Mouse (Mus musculus) embryonic fibroblast, embryonic 13.5 days (primary cell): ENCODE data around the gene Cdkl3. TPM values are rescaled to one million over a fixed set of nuclear protein-coding genes. Genes with fewer than 3 reads are reported as not detected.

Source experiments
- H3K27ac ChIP-seq: 2 replicates; pipeline ENCODE4 v1.5.1; 2012; ENCODE audit warnings: low read length, control low read depth, inconsistent platforms; ENCODE audit not compliant: insufficient read depth
- H3K4me1 ChIP-seq: 2 replicates; pipeline ENCODE4 v1.6.1; 2011; ENCODE audit warnings: low read length; ENCODE audit not compliant: control insufficient read depth, insufficient read depth
- H3K4me3 ChIP-seq: 2 replicates; pipeline ENCODE4 v1.5.1; 2011; ENCODE audit warnings: mild to moderate bottlenecking, control low read depth, low read length; ENCODE audit not compliant: insufficient read depth
- CTCF ChIP-seq: IDR thresholded peaks from 2 replicates; pipeline ENCODE4 v1.5.1; 2011; ENCODE audit warnings: mild to moderate bottlenecking, control low read depth, low read length, moderate library complexity, borderline replicate concordance; ENCODE audit not compliant: insufficient read depth
- POLR2A ChIP-seq: IDR thresholded peaks from 2 replicates; pipeline ENCODE4 v1.6.1; 2011; ENCODE audit warnings: low read depth, mild to moderate bottlenecking, control low read depth, low read length, moderate library complexity
- polyA plus RNA-seq: library from polyadenylated mRNA; stranded (reverse); fragments of >200 nt; gene quantifications from 2 replicates; pipeline ENCODE4 v1.2.4, GENCODE M21; 2011; ENCODE audit warnings: low read depth; ENCODE audit not compliant: missing spikeins, insufficient read length

Cdkl3 gene
- polyA plus RNA-seq, 1 experiment, result 11.7 TPM

DNA sequence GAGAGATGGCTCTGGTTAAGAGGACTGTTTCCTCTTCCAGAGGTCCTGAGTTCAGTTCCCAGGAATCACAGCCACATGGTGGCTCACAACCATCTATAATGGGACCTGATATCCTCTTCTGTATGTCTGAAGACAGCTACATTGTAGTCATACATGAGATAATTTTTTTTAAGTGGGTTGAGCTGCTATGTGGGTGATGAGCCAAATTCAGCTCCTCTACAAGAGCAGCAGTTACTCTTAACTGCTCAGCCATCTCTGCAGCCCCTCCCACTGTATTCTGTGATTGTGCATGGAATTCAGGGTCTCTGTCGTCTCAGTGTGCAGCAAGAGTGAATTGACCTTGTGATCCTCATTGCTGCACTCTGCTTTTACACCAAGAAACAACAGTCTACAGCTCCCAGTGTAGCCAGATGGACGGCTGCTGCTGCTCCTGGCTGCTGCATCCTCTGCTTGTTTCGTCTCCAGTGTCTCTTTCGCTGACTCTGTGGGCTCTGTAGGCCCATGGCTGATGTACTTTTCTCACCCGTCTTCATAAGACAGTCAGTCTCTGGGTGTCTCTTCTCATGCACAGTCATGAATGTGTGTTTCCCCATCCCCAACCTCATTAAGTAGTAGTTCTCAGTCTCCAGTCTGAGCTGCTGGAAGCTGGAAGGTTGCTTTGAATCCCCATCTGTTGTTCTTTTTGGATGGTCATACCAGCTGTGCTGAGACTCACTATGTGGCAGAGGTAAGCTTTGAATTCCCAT, 124.5 kb downstream of the Cdkl3 start:
- H3K4me1 ChIP-seq, result peaks cover 8% of the 10 kb centered on the region
- TF ChIP-seq POLR2A, result no peak
- no peak for TF ChIP-seq CTCF
- no peak overlapping the region for H3K27ac ChIP-seq
- no peak overlapping the region for H3K4me3 ChIP-seq

DNA sequence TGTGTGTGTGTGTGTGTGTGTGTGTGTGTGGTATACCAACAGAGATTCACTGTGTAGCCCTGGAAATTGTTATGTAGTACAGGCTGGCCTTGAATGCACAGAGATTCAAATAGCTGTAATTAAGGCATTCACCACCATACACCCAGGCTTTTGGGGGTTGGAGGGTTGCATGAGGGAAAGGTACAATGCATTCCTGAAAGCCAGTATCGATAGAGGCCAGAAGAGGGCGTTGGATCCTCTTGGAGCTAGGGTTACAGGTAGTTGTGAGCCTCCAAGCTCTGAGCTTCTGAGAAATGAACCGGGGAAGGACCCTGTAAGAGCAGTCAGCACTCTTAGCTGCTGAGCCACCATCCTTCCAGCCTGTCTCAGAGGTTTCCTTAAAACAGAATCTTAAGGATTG, 125.2 kb downstream of the Cdkl3 start:
- TF ChIP-seq CTCF, result no peak
- TF ChIP-seq POLR2A, result no peak
- Histone ChIP-seq H3K27ac (no peak overlapping the region), H3K4me3 (no peak overlapping the region), H3K4me1 (peaks cover 8% of the 10 kb centered on the region)

DNA sequence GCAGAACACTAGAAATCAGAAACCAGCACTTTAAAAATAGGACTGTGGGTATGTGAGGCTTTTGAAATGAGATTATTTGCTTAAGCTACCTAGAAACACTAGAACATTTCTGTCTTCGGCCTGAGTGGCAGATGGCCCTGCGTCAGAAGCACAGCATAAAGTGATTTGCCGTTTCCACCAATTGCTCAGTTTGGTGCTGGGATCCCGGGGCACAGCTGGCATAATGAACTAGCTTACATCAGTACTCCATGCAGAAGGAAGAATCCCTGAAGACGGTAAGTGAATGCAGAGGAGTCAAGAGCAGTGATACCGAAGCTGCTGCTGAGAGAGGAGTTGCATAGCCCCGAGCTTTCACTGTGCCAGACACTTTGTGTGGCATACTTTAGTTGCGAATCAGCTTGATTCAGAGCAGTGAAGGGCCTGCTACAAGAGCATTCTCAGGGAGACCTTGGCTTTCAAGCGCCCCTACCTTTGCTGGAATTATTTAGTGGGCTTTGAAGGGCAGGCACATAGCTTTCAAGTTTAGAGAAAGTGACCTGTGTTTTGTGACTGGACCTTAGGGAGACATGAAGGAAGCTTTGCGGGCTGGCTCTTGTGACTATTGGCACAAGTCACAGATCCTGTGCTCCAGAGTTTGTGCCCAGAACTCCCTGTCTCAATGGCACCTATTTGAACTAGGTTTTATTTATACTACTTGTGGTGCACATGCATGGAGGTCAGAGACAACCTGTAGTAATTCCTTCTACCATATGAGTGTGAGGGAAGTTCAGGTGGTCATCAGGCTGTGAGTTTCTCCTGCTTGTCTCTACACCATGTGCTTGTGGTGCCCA, 125.8 kb downstream of the Cdkl3 start:
- Histone ChIP-seq H3K4me3 (no peak overlapping the region), H3K27ac (no peak overlapping the region), H3K4me1 (peaks cover 8% of the 10 kb centered on the region)
- TF ChIP-seq POLR2A (no peak), CTCF (no peak)

DNA sequence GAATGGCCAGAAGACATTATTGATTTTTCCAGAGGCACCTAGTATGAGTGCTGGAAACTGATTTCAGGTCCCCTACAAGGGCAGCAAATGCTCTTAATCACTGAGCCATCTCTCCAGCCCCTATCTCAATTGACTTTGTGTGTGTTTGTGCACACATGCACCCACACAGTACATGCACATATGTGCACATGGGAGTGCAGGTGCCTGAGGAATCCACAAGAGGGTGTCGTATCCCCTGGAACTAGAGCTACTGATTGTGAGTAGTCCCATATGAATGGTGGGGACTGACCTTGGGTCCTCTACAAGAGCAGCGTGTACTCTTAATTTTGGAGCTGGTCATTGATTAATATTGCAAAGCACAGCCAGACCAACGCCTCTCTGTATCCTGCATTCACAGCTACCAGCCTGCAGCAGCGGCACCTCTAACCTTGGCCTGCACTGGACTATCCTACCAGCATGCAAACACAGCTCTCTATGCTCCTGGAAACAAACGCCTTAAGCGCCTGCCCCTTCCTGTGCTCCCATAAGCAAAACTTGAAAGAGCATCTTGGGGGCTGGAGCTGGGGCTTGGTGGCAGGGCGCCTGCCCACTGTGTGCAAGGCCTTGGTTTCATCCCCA, 126.5 kb downstream of the Cdkl3 start:
- Histone ChIP-seq H3K4me1 (peaks cover 8% of the 10 kb centered on the region), H3K4me3 (no peak overlapping the region), H3K27ac (no peak overlapping the region)
- TF ChIP-seq CTCF, result no peak
- no peak for TF ChIP-seq POLR2A

Other genes with a start within 250 kb of the Cdkl3 start
- 42.0 and 46.5 TPM in 2 replicates for gene Sec24a, start 240.6 kb upstream of the Cdkl3 start, polyA plus RNA-seq
- 68.5 and 73.9 TPM in 2 replicates for gene Sar1b, start 240.5 kb upstream of the Cdkl3 start, polyA plus RNA-seq
- 3.7 and 5.8 TPM in 2 replicates for gene Jade2, start 146.6 kb upstream of the Cdkl3 start, polyA plus RNA-seq
- 18.0 and 28.1 TPM in 2 replicates for gene Cdkn2aipnl, start 36.6 kb upstream of the Cdkl3 start, polyA plus RNA-seq
- 165 and 168 TPM in 2 replicates for gene Ube2b, start 3.5 kb upstream of the Cdkl3 start, polyA plus RNA-seq
- 77.9 and 82.4 TPM in 2 replicates for gene Ppp2ca, start 94.5 kb downstream of the Cdkl3 start, polyA plus RNA-seq
- not detected in 2 replicates for gene Olfr1373, start 141.3 kb downstream of the Cdkl3 start, polyA plus RNA-seq
- gene Olfr1371, start 209.8 kb downstream of the Cdkl3 start, polyA plus RNA-seq, result not detected in 2 replicates
- gene Skp1a, start 227.8 kb downstream of the Cdkl3 start, polyA plus RNA-seq, result 311 TPM in 2 replicates